Mouse (Mus musculus) G1E (cell line): ENCODE data around the gene Slc10a7. TPM values are rescaled to one million over a fixed set of nuclear protein-coding genes. Genes with fewer than 3 reads are reported as not detected.

Experiments used
- ATAC-seq: 2 replicates; pipeline ENCODE4 v1.8.0; 2016; ENCODE audit warnings: mild to moderate bottlenecking; ENCODE audit not compliant: insufficient number of reproducible peaks, poor library complexity, low FRiP score, severe bottlenecking; ENCODE audit errors: extremely low read depth
- DNase-seq: peaks from one replicate; pipeline ENCODE4 v3.0.0; 2012; ENCODE audit warnings: low spot score
- H3K27me3 ChIP-seq: 2 replicates; pipeline ENCODE4 v1.6.1; 2012; ENCODE audit warnings: mild to moderate bottlenecking, low read length, inconsistent platforms; ENCODE audit not compliant: insufficient read depth
- H3K36me3 ChIP-seq: replicated peaks from 2 replicates; pipeline ENCODE3; 2012; ENCODE audit warnings: mild to moderate bottlenecking, inconsistent platforms
- H3K4me1 ChIP-seq: 2 replicates; pipeline ENCODE4 v1.6.1; 2012; ENCODE audit warnings: low read depth, low read length, inconsistent platforms, mixed read lengths; ENCODE audit not compliant: insufficient read depth
- H3K4me3 ChIP-seq: 2 replicates; pipeline ENCODE4 v1.5.1; 2012; ENCODE audit warnings: low read depth, mild to moderate bottlenecking, inconsistent platforms, low read length, moderate library complexity, mixed read lengths
- H3K9me3 ChIP-seq: replicated peaks from 2 replicates; pipeline ENCODE4 v1.6.1; 2012; ENCODE audit warnings: inconsistent platforms
- CTCF ChIP-seq: IDR thresholded peaks from 2 replicates; pipeline ENCODE4 v1.5.1; 2012; ENCODE audit warnings: low read depth, low read length, inconsistent platforms, mixed read lengths
- GATA1 ChIP-seq: IDR thresholded peaks from 2 replicates; pipeline ENCODE4 v1.6.1; 2012; ENCODE audit warnings: borderline replicate concordance, low read length, inconsistent platforms, mixed read lengths
- GATA2 ChIP-seq: IDR thresholded peaks from 2 replicates; pipeline ENCODE4 v1.6.1; 2012; ENCODE audit warnings: low read depth, low read length, inconsistent platforms, borderline replicate concordance
- POLR2AphosphoS5 ChIP-seq: IDR thresholded peaks from 2 replicates; pipeline ENCODE4 v1.6.1; 2012; ENCODE audit warnings: low read depth, low read length, inconsistent platforms; ENCODE audit not compliant: insufficient replicate concordance
- TAL1 ChIP-seq: conservative IDR thresholded peaks from 2 replicates; pipeline ENCODE4 v1.6.1; 2012; ENCODE audit warnings: low read depth, low read length, inconsistent platforms, mixed read lengths
- polyA plus RNA-seq: library from polyadenylated mRNA; stranded (reverse); fragments of >175 nt; gene quantifications from 2 replicates; pipeline ENCODE4 v1.2.3, GENCODE M21; 2012
- total RNA-seq, 2 experiments: library from RNA; stranded (forward) in 1 of 2; stranded (reverse) in 1 of 2; fragments of 200-1000 nt in 1 of 2; fragments of >200 nt in 1 of 2; fragmentation: Nextera tagmentation in 1 of 2; gene quantifications; 2 replicates each; pipeline ENCODE4 v1.2.3; 2014 to 2017

Slc10a7 gene
- total and polyA plus RNA-seq, 3 experiments, result 9.0 to 39.1 (median 22.2) TPM

GRCm38 (mm10) chr8:78603084-78603483 lies 93.9 kb downstream of the Slc10a7 start:
- Histone ChIP-seq H3K9me3 (peaks cover 7% of the 10 kb centered on the region; the same call in 1 of the 2 replicates), H3K4me1 (no peaks in the 10 kb centered on the region), H3K27me3 (no peaks in the 10 kb centered on the region), H3K36me3 (peaks cover 60% of the 10 kb centered on the region), H3K4me3 (no peak overlapping the region)
- DNase-seq (no peak), ATAC-seq (no peak)
- no peak for TF ChIP-seq GATA1
- no peak for TF ChIP-seq TAL1
- no peak for TF ChIP-seq GATA2
- no peak for TF ChIP-seq POLR2AphosphoS5
- no peak for TF ChIP-seq CTCF

DNA sequence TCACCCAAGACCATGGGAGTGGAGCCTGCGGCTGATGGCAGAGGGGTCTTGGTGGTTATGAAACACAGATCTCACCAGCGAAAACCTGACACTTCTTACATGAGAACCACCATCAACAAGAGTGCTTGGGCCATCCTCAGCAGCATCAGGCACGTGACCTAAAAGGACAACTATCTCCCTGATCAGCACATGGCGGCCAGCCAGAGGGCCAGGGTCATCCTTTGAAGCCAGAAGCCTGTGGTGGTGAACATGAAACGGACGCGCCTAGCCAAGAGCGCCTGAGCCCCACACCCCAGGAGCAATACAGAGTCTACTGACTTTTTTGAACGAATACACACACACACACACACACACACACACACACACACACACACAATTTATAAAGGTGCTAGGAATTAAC lies 95.3 kb downstream of the Slc10a7 start:
- TF ChIP-seq POLR2AphosphoS5, result no peak
- no peak for TF ChIP-seq GATA2
- no peak for TF ChIP-seq CTCF
- DNase-seq (no peak), ATAC-seq (no peak)
- peaks cover 7% of the 10 kb centered on the region; the same call in 1 of the 2 replicates for H3K9me3 ChIP-seq
- H3K27me3 ChIP-seq, result no peaks in the 10 kb centered on the region
- peaks cover 61% of the 10 kb centered on the region for H3K36me3 ChIP-seq
- no peaks in the 10 kb centered on the region for H3K4me1 ChIP-seq
- no peak overlapping the region for H3K4me3 ChIP-seq

GRCm38 (mm10) chr8:78609301-78609700 lies 100.2 kb downstream of the Slc10a7 start:
- H3K4me3 ChIP-seq, result no peak overlapping the region
- H3K36me3 ChIP-seq, result peaks cover 47% of the 10 kb centered on the region
- TF ChIP-seq TAL1 (no peak), POLR2AphosphoS5 (no peak)
- H3K9me3 ChIP-seq, result peaks cover 7% of the 10 kb centered on the region; the same call in 1 of the 2 replicates
- no peak for DNase-seq
- H3K4me1 ChIP-seq, result no peaks in the 10 kb centered on the region
- no peak for ATAC-seq
- no peaks in the 10 kb centered on the region for H3K27me3 ChIP-seq

GRCm38 (mm10) chr8:78611019-78611418 lies 101.9 kb downstream of the Slc10a7 start:
- H3K36me3 ChIP-seq, result peaks cover 36% of the 10 kb centered on the region
- no peaks in the 10 kb centered on the region for H3K27me3 ChIP-seq
- H3K4me1 ChIP-seq, result no peaks in the 10 kb centered on the region
- TF ChIP-seq POLR2AphosphoS5, result no peak
- no peak for TF ChIP-seq GATA2
- no peak for TF ChIP-seq GATA1
- no peak for TF ChIP-seq TAL1
- no peak for TF ChIP-seq CTCF
- H3K4me3 ChIP-seq, result no peak overlapping the region
- DNase-seq (no peak), ATAC-seq (no peak)
- H3K9me3 ChIP-seq, result peaks cover 7% of the 10 kb centered on the region; the same call in 1 of the 2 replicates

DNA sequence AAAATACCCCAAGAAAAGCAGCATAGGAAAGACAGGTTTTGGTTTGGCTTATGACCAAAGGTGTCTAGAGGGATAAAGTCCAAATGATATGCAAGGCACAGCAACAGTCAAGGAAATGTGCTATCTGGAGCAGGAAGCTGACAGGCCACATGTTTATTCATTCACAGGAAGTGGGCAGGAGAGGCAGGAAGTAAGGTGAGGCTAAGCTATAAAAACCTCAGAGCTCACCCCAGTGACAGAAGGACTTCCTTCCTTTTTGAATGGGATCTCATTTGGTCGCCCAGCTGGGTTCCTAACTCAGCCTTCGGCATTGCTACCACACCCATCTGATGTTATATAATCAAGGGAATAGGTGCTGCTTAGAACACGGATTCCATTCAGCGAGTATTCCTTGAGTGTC lies 113.2 kb downstream of the Slc10a7 start:
- no peak for DNase-seq
- Histone ChIP-seq H3K9me3 (no peaks in the 10 kb centered on the region), H3K27me3 (no peaks in the 10 kb centered on the region), H3K36me3 (peaks cover 55% of the 10 kb centered on the region), H3K4me1 (peaks cover 5% of the 10 kb centered on the region; the same call in 1 of the 2 replicates), H3K4me3 (no peak overlapping the region)
- ATAC-seq, result no peak
- TF ChIP-seq TAL1 (no peak), GATA2 (no peak), GATA1 (no peak), POLR2AphosphoS5 (no peak), CTCF (no peak)

DNA sequence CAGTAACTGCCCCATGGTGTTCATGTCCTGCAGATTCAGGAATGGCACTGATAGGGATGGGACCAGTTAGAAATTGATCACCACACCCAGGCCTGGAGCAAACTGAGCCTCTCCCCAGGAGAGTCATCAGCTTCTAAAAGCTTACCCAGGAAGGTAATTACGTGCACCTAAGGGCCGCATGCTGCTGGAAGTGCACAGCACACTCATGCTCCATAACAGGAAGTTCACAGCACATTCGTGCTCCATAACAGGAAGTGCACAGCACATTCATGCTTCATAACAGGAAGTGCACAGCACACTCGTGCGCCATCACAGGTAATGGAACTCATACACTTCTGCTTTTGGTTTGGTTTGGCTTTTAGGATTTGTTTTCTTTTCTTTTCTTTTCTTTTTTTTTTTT lies 114.8 kb downstream of the Slc10a7 start:
- TF ChIP-seq POLR2AphosphoS5 (no peak), GATA1 (no peak), TAL1 (no peak), GATA2 (no peak), CTCF (no peak)
- H3K36me3 ChIP-seq, result peaks cover 60% of the 10 kb centered on the region
- peaks cover 5% of the 10 kb centered on the region; the same call in 1 of the 2 replicates for H3K4me1 ChIP-seq
- H3K4me3 ChIP-seq, result no peak overlapping the region
- no peak for DNase-seq
- no peaks in the 10 kb centered on the region for H3K9me3 ChIP-seq
- H3K27me3 ChIP-seq, result no peaks in the 10 kb centered on the region
- ATAC-seq, result no peak

- peaks cover 5% of the 10 kb centered on the region; the same call in 1 of the 2 replicates for H3K4me1 ChIP-seq
- no peak for TF ChIP-seq TAL1
- no peak for TF ChIP-seq GATA1
- no peak for TF ChIP-seq GATA2
- no peak for TF ChIP-seq CTCF
- no peak for TF ChIP-seq POLR2AphosphoS5
- no peaks in the 10 kb centered on the region for H3K9me3 ChIP-seq
- H3K27me3 ChIP-seq, result no peaks in the 10 kb centered on the region
- peaks cover 59% of the 10 kb centered on the region for H3K36me3 ChIP-seq
- H3K4me3 ChIP-seq, result no peak overlapping the region
- DNase-seq (no peak), ATAC-seq (no peak)
Observed at GRCm38 (mm10) chr8:78624738-78625442, 115.7 kb downstream of the Slc10a7 start.
